Mouse (Mus musculus): ENCODE data around the gene Zfp263. TPM values are rescaled to one million over a fixed set of nuclear protein-coding genes. Genes with fewer than 3 reads are reported as not detected.

The Zfp263 gene
- 35.8 and 50.7 TPM in 2 replicates for total RNA-seq (2014; fragmentation: Nextera tagmentation)
- total RNA-seq (2017): 36.4 and 43.3 TPM in 2 replicates
- 20.7 and 25.3 TPM in 2 replicates for polyA plus RNA-seq (2012)

DNA sequence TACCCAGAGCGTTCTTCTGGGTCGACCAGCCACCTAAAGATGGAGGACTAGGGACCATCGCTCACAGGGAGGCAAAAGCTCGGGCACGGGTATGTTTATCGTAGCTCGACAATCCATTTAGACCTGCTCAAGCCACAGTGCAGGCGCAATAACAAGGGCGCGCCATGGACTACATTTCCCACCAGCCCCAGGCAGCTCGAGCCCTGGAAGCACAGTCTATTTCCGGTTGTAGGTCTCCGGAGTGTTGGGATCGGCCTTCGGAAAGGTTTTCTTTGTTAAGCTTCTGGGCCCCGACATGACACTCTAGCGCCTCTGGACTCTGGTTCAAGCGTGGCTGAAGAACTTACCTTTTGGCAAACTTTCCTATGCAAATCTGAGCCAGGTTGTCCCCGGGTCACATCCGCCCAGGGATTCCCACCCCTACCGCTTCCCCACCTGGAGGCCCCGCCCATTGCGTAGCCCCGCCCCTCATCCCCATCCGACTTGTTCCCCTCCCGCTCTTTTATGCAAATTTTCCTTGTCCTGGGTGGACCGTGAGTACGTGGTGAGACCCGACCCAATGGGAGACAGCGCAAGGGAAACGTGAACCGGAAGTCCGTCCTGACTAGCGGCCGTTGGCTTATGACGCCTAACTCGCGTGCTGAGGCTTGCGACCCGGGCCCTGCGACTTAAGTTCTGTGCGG lies at the start of gene Zfp263:
Gene Zfp263, plus strand, starts transcription at position 591 of the 683 bp plus-strand sequence.
- no peak for TF ChIP-seq GATA1 (IDR thresholded peaks at IDR 0.05; ENCODE audit: borderline replicate concordance, low read length)
- no peak for TF ChIP-seq TAL1 (conservative IDR thresholded peaks at IDR 0.05; ENCODE audit: low read depth, low read length)
- Histone ChIP-seq H3K9me3 (replicated peaks) (peaks cover 9% of the 10 kb centered on the region), H3K36me3 (replicated peaks) (peaks cover 35% of the 10 kb centered on the region), H3K4me3 (ENCODE audit: low read depth, low read length) (peak within 1 kb of the TSS; percentile 85), H3K4me1 (ENCODE audit: insufficient read depth, low read depth, low read length) (peaks cover 28% of the 10 kb centered on the region), H3K27me3 (ENCODE audit: insufficient read depth, low read length) (peaks cover 2% of the 10 kb centered on the region; the same call in 1 of the 2 replicates)
- ATAC-seq (ENCODE audit: extremely low read depth, insufficient number of reproducible peaks, low FRiP score, poor library complexity, severe bottlenecking): peak; percentile 91
- DNase-seq (ENCODE audit: low spot score): peak; percentile 87

DNA sequence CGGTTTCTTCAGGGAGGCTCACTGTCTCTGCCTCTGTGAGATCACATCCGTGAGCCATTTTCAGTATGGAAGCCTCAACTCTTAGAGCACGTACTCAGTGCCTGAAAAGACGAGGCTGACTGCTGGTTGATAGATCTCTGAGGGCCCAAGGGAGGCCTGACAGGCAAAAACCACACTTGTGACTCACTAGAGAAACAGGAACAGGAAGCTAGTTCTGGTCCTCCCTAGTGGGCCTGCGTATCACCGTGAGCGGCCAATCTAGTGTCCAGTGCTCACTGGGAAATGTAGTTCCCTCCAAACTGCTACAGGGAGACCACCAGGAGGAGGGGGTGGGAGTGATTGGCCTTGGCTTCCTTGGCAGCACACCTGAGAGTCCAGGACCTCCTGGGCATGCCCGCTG lies 44.6 kb upstream of the Zfp263 start:
- DNase-seq (ENCODE audit: low spot score) (no peak), ATAC-seq (ENCODE audit: extremely low read depth, insufficient number of reproducible peaks, low FRiP score, poor library complexity, severe bottlenecking) (peak; percentile 34; the same call in 1 of the 2 replicates)
- no peaks in the 10 kb centered on the region for H3K4me1 ChIP-seq (ENCODE audit: insufficient read depth, low read depth, low read length)
- H3K9me3 ChIP-seq (replicated peaks): no peaks in the 10 kb centered on the region
- H3K27me3 ChIP-seq (ENCODE audit: insufficient read depth, low read length): no peaks in the 10 kb centered on the region; the same call in none of the 2 replicates
- H3K4me3 ChIP-seq (ENCODE audit: low read depth, low read length): no peak overlapping the region
- H3K36me3 ChIP-seq (replicated peaks): no peaks in the 10 kb centered on the region
- no peak for TF ChIP-seq GATA1 (IDR thresholded peaks at IDR 0.05; ENCODE audit: borderline replicate concordance, low read length)
- TF ChIP-seq POLR2AphosphoS5 (IDR thresholded peaks at IDR 0.05; ENCODE audit: insufficient replicate concordance, low read depth, low read length): no peak
- TF ChIP-seq GATA2 (IDR thresholded peaks at IDR 0.05; ENCODE audit: borderline replicate concordance, low read depth, low read length): no peak
- TF ChIP-seq TAL1 (conservative IDR thresholded peaks at IDR 0.05; ENCODE audit: low read depth, low read length): no peak
- TF ChIP-seq CTCF (IDR thresholded peaks at IDR 0.05; ENCODE audit: low read depth, low read length): no peak

DNA sequence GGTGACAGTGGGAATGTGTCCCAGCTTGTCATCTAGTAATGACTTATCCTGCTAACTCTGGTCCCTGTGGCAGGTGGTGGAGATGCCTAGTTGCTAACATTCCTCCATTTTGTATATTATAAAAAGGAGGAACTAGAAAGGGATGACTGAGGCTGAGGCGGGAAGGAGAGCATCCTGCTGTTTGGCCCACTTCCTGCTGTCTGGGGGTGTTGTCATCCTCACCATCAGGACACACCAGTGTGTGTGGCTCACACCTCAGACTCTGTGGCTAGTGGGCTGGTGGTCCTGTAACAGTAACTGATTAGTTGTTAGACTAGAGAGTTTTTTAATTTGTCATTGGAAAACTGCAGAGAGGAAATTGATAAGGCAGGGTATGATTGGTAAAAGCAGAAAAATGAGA lies 43.0 kb upstream of the Zfp263 start:
- TF ChIP-seq TAL1 (conservative IDR thresholded peaks at IDR 0.05; ENCODE audit: low read depth, low read length) (no peak), GATA1 (IDR thresholded peaks at IDR 0.05; ENCODE audit: borderline replicate concordance, low read length) (no peak), GATA2 (IDR thresholded peaks at IDR 0.05; ENCODE audit: borderline replicate concordance, low read depth, low read length) (no peak), CTCF (IDR thresholded peaks at IDR 0.05; ENCODE audit: low read depth, low read length) (no peak), POLR2AphosphoS5 (IDR thresholded peaks at IDR 0.05; ENCODE audit: insufficient replicate concordance, low read depth, low read length) (no peak)
- no peaks in the 10 kb centered on the region; the same call in none of the 2 replicates for H3K27me3 ChIP-seq (ENCODE audit: insufficient read depth, low read length)
- ATAC-seq (ENCODE audit: extremely low read depth, insufficient number of reproducible peaks, low FRiP score, poor library complexity, severe bottlenecking) (no peak), DNase-seq (ENCODE audit: low spot score) (no peak)
- H3K9me3 ChIP-seq (replicated peaks): no peaks in the 10 kb centered on the region
- H3K4me3 ChIP-seq (ENCODE audit: low read depth, low read length): no peak overlapping the region
- H3K36me3 ChIP-seq (replicated peaks): no peaks in the 10 kb centered on the region
- no peaks in the 10 kb centered on the region for H3K4me1 ChIP-seq (ENCODE audit: insufficient read depth, low read depth, low read length)

- Histone ChIP-seq H3K9me3 (replicated peaks) (no peaks in the 10 kb centered on the region), H3K4me1 (ENCODE audit: insufficient read depth, low read depth, low read length) (no peaks in the 10 kb centered on the region), H3K4me3 (ENCODE audit: low read depth, low read length) (no peak overlapping the region), H3K27me3 (ENCODE audit: insufficient read depth, low read length) (no peaks in the 10 kb centered on the region), H3K36me3 (replicated peaks) (no peaks in the 10 kb centered on the region)
- no peak for TF ChIP-seq POLR2AphosphoS5 (IDR thresholded peaks at IDR 0.05; ENCODE audit: insufficient replicate concordance, low read depth, low read length)
- TF ChIP-seq GATA1 (IDR thresholded peaks at IDR 0.05; ENCODE audit: borderline replicate concordance, low read length): no peak
- no peak for TF ChIP-seq GATA2 (IDR thresholded peaks at IDR 0.05; ENCODE audit: borderline replicate concordance, low read depth, low read length)
- no peak for TF ChIP-seq CTCF (IDR thresholded peaks at IDR 0.05; ENCODE audit: low read depth, low read length)
- no peak for TF ChIP-seq TAL1 (conservative IDR thresholded peaks at IDR 0.05; ENCODE audit: low read depth, low read length)
- DNase-seq (ENCODE audit: low spot score) (no peak), ATAC-seq (ENCODE audit: extremely low read depth, insufficient number of reproducible peaks, low FRiP score, poor library complexity, severe bottlenecking) (no peak)
Measured at GRCm38 (mm10) chr16:3706680-3707079, 37.2 kb upstream of the Zfp263 start.

DNA sequence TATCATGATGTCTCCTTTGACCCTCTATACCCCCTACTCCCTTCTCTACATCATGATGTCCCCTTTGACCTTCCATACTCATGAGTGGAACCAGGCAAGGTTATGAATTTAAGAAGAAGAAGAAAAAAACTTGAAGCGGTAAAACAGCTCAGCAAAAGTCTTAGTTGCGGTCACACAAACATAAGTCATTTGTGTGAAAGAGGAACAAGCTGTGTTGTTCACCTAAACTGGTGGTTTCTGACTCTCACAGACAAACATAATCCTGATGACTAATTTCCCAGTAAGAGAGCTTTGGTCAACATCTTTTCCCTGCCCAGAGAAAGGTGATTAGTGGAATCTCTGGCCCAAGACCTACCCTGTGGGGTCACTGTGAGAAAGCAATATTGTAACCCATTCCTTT lies 29.2 kb upstream of the Zfp263 start:
- H3K4me3 ChIP-seq (ENCODE audit: low read depth, low read length): no peak overlapping the region
- ATAC-seq (ENCODE audit: extremely low read depth, insufficient number of reproducible peaks, low FRiP score, poor library complexity, severe bottlenecking) (no peak), DNase-seq (ENCODE audit: low spot score) (no peak)
- no peaks in the 10 kb centered on the region for H3K4me1 ChIP-seq (ENCODE audit: insufficient read depth, low read depth, low read length)
- TF ChIP-seq CTCF (IDR thresholded peaks at IDR 0.05; ENCODE audit: low read depth, low read length) (no peak), POLR2AphosphoS5 (IDR thresholded peaks at IDR 0.05; ENCODE audit: insufficient replicate concordance, low read depth, low read length) (no peak), GATA1 (IDR thresholded peaks at IDR 0.05; ENCODE audit: borderline replicate concordance, low read length) (no peak), TAL1 (conservative IDR thresholded peaks at IDR 0.05; ENCODE audit: low read depth, low read length) (no peak)
- H3K36me3 ChIP-seq (replicated peaks): no peaks in the 10 kb centered on the region
- H3K9me3 ChIP-seq (replicated peaks): no peaks in the 10 kb centered on the region
- peaks cover 8% of the 10 kb centered on the region; the same call in 1 of the 2 replicates for H3K27me3 ChIP-seq (ENCODE audit: insufficient read depth, low read length)

GRCm38 (mm10) chr16:3717980-3718379 lies 25.9 kb upstream of the Zfp263 start, which contains the start of gene Mefv:
Mefv (minus strand) TSS chr16:3718097.
- peaks cover 12% of the 10 kb centered on the region for H3K27me3 ChIP-seq (ENCODE audit: insufficient read depth, low read length)
- no peaks in the 10 kb centered on the region for H3K4me1 ChIP-seq (ENCODE audit: insufficient read depth, low read depth, low read length)
- no peaks in the 10 kb centered on the region for H3K9me3 ChIP-seq (replicated peaks)
- ATAC-seq (ENCODE audit: extremely low read depth, insufficient number of reproducible peaks, low FRiP score, poor library complexity, severe bottlenecking): no peak
- DNase-seq (ENCODE audit: low spot score): no peak
- no peak within 1 kb of the TSS for H3K4me3 ChIP-seq (ENCODE audit: low read depth, low read length)
- TF ChIP-seq CTCF (IDR thresholded peaks at IDR 0.05; ENCODE audit: low read depth, low read length) (no peak), GATA1 (IDR thresholded peaks at IDR 0.05; ENCODE audit: borderline replicate concordance, low read length) (no peak), POLR2AphosphoS5 (IDR thresholded peaks at IDR 0.05; ENCODE audit: insufficient replicate concordance, low read depth, low read length) (no peak), TAL1 (conservative IDR thresholded peaks at IDR 0.05; ENCODE audit: low read depth, low read length) (no peak)
- no peaks in the 10 kb centered on the region for H3K36me3 ChIP-seq (replicated peaks)

Data from G1E (cell line).